Mouse (Mus musculus): ENCODE data around the gene Klk1b24. TPM values are rescaled to one million over a fixed set of nuclear protein-coding genes. Genes with fewer than 3 reads are reported as not detected.
"Not testable (repeated sequence)": the region's sequence is repeated elsewhere in the genome, so short reads cannot be mapped to it uniquely, and the experiment has no call there.

Gene Klk1b24
- not detected for total RNA-seq (2021)
- long read RNA-seq, experiment 1: 0 reads
- long read RNA-seq, experiment 2: 0 reads

DNA sequence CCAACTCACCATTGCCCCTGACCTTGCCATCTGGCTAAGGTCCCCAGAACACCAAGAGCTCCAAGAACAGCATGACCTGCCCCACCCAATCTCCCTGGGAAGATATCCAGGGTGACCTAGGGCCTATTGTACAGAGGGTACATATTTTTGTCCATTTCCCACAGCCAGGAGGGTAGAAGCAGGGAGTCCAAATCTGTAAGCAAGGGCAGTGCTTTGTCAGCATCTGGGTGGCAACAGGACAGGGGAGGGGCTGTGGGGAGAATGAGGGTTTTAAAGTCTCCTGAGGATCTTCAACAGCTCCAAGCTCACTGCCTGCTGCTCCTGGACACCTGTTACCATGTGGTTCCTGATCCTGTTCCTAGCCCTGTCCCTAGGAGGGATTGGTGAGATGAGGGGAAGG, at the start of gene Klk1b24:
Klk1b24 (plus strand) TSS at position 301 of the 400 bp plus-strand sequence.
- not testable (repeated sequence) for DNase-seq

DNA sequence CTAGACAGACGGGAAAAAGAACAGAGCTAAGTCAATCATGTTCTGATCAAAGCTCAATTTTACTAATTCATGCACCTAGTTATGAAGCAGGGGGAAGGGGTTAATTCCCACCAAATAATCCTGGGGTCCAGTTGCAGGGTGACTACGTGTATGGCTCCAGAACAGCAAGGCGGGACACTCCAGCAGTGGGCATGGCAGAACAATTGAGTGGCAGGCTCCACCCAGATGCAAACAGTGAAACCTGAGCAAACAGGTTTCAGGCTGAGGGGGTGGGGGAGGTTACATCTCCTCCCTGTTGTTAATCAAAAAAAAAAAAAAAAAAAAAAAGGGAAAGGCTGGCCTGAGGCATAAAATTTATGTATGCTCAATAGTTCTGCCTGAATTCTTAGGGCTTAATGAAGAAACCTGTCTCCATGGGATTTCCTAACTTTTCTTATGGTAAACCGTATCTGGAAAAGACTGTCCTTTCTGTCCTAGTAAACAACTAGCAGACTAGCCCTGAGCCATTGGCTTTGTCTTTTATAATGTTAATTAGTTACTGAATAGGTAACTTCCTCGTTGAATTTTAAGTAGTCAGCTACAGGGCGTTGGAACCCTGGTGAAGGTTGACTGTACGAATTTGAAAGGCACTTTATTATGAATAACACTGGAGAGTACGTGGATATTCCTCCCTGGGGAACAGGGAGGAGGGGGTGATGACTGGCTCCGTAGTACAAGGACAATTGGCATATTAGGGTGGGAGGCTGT, 8.6 kb upstream of the Klk1b24 start:
- no peak for DNase-seq

DNA sequence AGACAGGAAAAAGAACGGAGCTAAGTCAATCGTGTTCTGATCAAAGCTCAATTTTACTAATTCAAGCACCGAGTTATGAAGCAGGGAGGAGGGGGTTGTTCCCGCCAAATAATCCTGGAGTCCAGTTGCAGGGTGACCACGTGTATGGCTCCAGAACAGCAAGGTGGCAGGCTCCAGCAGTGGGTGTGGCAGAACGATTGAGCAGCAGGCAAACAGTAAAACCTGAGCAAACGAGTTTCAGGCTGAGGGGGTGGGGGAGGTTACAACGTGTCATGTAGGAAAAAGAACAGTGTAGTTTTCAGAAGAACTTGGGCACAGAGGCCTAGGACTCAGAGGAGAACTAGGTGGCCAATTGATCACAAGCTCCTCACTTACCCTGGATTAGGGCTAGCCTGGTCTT, 1.5 kb upstream of the Klk1b24 start:
- not testable (repeated sequence) for DNase-seq

DNA sequence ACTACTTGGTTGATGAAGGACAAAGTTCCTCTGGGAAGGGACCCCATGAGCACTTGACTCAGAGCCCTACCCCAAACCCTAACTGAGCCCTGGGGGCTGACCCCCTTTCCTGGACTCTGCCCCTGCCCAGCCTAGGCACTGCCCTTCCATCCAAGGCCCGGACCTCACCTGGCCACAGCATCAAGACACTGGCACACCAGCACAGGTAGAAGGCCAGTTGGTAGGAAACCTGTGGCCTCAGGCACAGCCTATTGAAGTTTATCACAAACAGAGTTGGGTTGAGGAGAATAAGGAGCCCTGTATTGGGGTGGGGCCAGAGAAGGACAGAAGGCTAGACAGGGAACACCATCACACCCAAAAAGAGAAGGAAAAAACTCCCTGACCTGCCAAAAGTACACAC, 5.4 kb downstream of the Klk1b24 start:
- not testable (repeated sequence) for DNase-seq

DNA sequence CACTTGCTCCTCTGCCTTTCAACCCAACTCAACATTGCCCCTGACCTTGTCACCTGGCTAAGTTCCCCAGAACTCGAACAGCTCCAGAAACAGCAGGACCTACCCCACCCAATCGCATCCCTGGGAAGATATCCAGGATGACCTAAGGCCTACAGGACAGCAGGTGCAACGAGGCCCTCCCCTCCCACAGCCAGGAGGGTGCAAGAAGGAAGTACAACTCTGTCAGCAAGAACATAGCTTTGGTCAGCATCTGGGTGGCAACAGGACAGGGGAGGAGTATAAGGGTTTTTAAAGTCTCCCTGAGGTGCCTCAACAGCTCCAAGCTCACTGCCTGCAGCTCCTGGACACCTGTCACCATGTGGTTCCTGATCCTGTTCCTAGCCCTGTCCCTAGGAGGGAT, 9.9 kb downstream of the Klk1b24 start, which contains the start of gene Klk1b3:
Klk1b3 (plus strand) TSS at position 301 of the 400 bp plus-strand sequence.
- DNase-seq: no peak

DNA sequence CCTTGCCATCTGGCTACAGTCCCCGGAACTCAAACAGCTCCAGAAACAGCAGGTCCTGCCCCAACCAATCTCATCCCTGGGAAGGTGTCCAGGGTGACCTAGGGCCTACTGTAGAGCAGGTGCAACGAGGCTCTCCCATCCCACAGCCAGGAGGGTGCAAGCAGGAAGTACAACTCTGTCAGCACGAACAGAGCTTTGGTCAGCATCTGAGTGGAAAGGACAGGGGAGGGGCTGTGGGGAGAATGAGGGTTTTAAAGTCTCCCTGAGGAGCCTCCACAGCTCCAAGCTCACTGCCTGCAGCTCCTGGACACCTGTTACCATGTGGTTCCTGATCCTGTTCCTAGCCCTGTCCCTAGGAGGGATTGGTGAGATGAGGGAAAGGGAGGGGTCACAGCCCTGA, 19.1 kb downstream of the Klk1b24 start, which contains the start of gene Klk1b4:
Klk1b4 (plus strand) TSS at position 301 of the 400 bp plus-strand sequence.
- not testable (repeated sequence) for DNase-seq

DNA sequence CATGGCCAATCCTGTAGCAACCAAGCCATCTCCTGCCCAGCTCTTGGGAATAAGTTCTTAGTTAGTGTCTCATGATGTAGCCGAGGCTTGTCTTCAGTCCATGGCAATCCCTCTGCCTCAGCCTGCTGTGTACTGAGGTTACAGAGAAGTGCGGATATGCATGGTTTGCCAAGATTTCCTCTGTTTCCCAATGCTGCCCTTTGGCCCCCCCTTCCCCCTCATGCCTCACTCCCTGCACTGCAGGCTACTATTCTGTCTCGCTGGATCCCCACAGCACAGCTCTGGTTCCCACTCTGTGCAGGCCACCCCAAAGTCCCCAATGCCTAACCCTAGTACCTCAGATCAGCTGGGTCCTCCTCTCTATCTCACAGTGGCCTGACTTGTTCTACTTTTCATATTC, 20.3 kb downstream of the Klk1b24 start:
- DNase-seq: no peak

DNA sequence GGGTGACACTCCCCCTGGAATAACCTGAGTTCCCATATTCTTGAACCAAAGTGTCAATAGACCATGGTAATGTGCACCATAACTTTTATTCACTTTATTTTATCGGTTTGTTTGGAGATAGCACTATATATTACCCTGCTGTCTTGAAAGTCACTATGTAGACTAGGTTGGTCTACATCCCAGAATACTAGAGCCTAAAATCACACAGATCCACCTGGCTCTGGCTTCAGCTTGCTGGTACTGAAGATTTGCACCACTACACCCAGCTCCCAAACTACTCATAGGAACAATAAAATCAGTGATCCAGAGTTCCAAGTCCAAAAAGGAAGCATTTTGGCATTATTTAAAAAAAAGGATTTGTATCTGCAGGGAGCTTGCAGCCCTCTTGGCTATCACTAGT, 27.6 kb downstream of the Klk1b24 start, which contains the start of gene Klk1b5:
Klk1b5 (plus strand) TSS at position 301 of the 400 bp plus-strand sequence.
- DNase-seq: no peak

DNA sequence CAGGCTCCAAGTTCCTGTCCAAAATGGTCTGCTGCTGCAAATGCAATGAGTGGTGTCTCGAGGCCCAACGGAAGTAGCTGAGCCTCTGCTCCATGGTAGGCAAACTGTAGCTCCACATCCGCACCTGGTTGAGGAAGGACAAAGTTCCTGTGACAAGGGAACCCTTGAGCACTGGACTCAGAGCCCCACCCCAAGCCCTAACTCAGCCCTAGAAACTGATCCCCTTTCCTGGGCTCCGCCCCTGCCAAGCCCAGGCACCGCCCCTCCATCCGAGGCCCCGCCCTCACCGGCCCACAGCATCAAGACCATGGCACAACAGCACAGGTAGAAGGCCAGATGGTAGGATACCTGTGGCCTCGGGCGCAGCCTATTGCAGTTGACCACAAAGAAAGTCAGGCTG, 33.6 kb downstream of the Klk1b24 start:
- not testable (repeated sequence) for DNase-seq

DNA sequence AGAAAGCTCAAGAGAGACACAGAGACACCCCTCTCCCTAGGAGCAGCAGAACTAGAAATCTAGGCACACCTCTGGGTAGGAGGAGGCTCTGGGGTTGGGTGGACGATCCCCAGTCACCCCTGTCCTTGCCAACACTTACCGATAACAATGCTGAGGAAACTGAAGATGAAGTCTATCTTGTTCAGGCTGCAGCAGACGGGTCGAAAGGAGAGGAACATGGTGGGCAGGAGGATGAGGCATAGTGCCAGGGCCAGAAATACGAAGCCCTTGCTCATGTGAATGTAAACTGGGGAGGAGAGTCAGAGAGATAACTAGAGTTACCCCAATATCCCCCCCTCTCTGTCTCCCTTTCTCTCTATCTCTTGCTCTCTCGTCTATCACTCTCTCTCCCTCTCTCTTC, 34.3 kb downstream of the Klk1b24 start:
- not testable (repeated sequence) for DNase-seq

DNA sequence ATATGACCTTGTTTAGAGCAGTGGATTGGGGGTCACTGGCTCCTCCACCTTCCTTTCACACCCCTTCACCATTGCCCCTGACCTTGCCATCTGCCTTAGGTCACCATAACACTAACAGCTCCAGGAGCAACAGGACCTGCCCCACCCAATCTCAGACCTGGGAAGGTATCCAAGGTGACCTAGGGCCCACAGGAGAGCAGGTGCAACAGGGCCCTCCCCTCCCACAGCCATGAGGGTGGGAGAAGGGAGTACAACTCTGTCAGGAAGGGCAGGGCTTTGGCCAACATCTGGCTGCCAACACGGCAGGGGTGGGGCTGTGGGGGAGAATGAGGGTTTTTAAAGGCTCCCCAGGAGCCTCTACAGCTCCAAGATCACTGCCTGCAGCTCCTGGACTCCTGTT, 37.0 kb downstream of the Klk1b24 start, which contains the start of gene Klk1:
Klk1 (plus strand) TSS at position 285 of the 400 bp plus-strand sequence.
- DNase-seq: no peak

DNA sequence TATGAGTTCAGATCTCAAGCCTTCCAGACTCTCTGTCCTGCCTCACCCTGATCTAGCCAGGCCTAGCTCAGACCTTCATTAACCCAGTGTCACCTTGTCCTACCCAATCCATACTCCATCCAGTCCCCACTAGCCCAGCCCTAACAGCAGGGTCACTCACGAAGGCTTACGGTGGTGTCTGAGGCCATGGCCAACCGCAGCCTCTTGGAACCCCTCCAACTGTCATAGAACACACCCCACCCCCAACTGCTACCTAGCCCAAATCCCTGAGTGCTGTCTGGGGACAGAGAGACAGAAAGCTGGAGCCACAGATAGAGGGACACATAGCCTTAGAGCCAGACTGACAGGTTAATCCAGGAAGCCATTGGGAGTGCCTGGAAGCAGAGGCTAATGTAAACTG, 47.9 kb downstream of the Klk1b24 start, which contains the start of gene Gm36864:
Gm36864 (plus strand) TSS at position 269 of the 400 bp plus-strand sequence.
- no peak for DNase-seq

DNA sequence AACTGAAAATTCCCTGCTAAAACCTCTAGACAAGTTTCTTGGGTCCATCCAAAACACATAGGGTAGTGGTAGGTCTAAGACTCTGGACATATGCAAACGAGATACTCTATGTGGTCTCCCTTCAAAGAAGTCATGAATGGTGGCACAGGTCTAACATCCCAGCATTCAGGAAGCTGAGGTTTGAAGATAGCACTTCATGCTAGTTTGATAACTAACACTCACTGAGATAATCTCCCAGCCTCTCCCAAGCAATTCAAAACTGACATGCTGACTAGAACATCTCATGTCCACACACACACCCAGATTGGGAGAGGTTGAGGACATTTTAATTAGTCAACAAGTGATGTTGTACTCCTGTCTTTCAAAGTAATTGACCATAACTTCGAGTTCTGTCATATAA, 51.9 kb downstream of the Klk1b24 start:
- DNase-seq: no peak

DNA sequence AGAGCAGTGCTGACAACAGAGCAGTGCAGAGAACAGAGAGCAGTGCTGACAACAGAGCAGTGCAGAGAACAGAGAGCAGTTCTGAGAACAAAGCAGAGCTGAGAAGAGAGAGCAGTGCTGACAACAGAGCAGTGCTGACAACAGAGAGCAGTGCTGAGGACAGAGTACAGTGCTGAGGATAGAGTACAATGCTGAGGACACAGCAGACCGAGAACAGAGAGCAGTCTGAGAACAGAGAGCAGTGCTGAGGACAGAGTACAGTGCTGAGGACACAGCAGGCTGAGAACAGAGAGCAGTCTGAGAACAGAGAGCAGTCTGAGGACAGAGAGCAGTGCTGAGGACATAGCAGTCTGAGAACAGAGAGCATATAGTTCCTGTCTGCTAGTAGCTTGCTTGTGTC, 52.7 kb downstream of the Klk1b24 start:
- no peak for DNase-seq

DNA sequence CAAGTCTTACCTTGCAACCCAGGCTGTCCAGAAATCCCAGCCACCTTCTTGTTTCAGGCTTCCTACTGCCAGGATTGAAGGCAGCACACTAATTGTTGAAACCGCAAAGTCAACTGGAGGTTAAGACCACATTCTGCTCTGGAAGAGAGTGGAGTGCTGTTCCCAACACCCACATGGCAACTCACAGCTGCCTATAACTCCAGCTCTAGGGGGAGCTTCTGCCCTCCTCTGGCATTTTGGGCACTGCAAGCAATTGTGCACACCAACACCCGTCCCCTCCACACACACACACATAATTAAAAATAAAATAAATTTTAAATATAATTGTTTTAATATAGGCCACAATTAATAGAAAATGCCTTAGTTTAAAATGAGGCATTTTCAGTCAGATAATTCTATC, 53.1 kb downstream of the Klk1b24 start:
- DNase-seq: no peak

Other genes with a start within 250 kb of the Klk1b24 start
- not detected for gene Klk1b8, start 237.6 kb upstream of the Klk1b24 start, total RNA-seq (2021)
- gene Klk1b1, start 221.5 kb upstream of the Klk1b24 start, total RNA-seq (2021): not detected
- gene Klk1b9, start 212.2 kb upstream of the Klk1b24 start, total RNA-seq (2021): not detected
- gene Klk1b11, start 192.4 kb upstream of the Klk1b24 start, total RNA-seq (2021): not detected
- gene Klk1b26, start 176.1 kb upstream of the Klk1b24 start, total RNA-seq (2021): under 1 TPM; 0.19 to 0.26 TPM
- gene Klk1b27, start 135.9 kb upstream of the Klk1b24 start, total RNA-seq (2021): not detected
- gene Klk1b21, start 85.9 kb upstream of the Klk1b24 start, total RNA-seq (2021): not detected
- gene Klk1b22, start 75.6 kb upstream of the Klk1b24 start, total RNA-seq (2021): not detected
- gene Klk1b16, start 51.5 kb upstream of the Klk1b24 start, total RNA-seq (2021): not detected
- not detected for gene Klk1b3, start 10.0 kb downstream of the Klk1b24 start, total RNA-seq (2021)
- not detected for gene Klk1b4, start 19.2 kb downstream of the Klk1b24 start, total RNA-seq (2021)
- not detected for gene Klk1b5, start 27.7 kb downstream of the Klk1b24 start, total RNA-seq (2021)
- gene Klk1, start 37.1 kb downstream of the Klk1b24 start, total RNA-seq (2021): not detected
- not detected for gene Gm36864, start 47.9 kb downstream of the Klk1b24 start, total RNA-seq (2021)
- gene 1700028J19Rik, start 58.5 kb downstream of the Klk1b24 start, total RNA-seq (2021): under 1 TPM; 0.36 to 0.43 TPM
- gene 2410002F23Rik, start 58.5 kb downstream of the Klk1b24 start, total RNA-seq (2021): 1 to 10 TPM; 6.1 to 8.0 TPM
- not detected for gene Acp4, start 69.1 kb downstream of the Klk1b24 start, total RNA-seq (2021)
- gene Gm15517, start 73.2 kb downstream of the Klk1b24 start, total RNA-seq (2021): not detected
- gene Clec11a, start 118.7 kb downstream of the Klk1b24 start, total RNA-seq (2021): 1 to 10 TPM; 1.9 to 2.6 TPM
- gene Shank1, start 122.0 kb downstream of the Klk1b24 start, total RNA-seq (2021): under 1 TPM; 0.49 to 0.54 TPM
- 1 to 10 TPM; 1.1 to 1.8 TPM for gene Syt3, start 195.9 kb downstream of the Klk1b24 start, total RNA-seq (2021)
- gene 1700008O03Rik, start 197.6 kb downstream of the Klk1b24 start, total RNA-seq (2021): not detected
- gene Lrrc4b, start 240.8 kb downstream of the Klk1b24 start, total RNA-seq (2021): under 1 TPM; 0.24 to 0.43 TPM

Measured in gastrocnemius, postnatal 25 days (tissue).